Comparison of ENCODE assay signal across 8 mouse cellular contexts in genomic region chr15:31315630-31316231, GRCm38 (mm10). TPM values are rescaled to one million over a fixed set of nuclear protein-coding genes. Genes with fewer than 3 reads are reported as not detected.
DNase-seq lines count a peak whose midpoint lies in the region; ATAC-seq and TF ChIP-seq lines count a peak whose summit lies in the region.

No protein-coding gene starts in this region.

- TF ChIP-seq POLR2A in testis, adult 2 months (IDR thresholded peaks at IDR 0.05; ENCODE audit: control insufficient read depth, low read depth, low read length): no peak

- H3K27me3 ChIP-seq in C2C12 (ENCODE audit: control insufficient read depth, insufficient read depth, insufficient read length): no peaks in the 10 kb centered on the region
- no peaks in the 10 kb centered on the region for H3K27me3 ChIP-seq in forebrain, embryonic 10.5 days (ENCODE audit: poor library complexity, severe bottlenecking)
- H3K27me3 ChIP-seq in heart, embryonic 14.5 days (ENCODE audit: control insufficient read depth, insufficient read depth, low read length): no peaks in the 10 kb centered on the region
- H3K27me3 ChIP-seq in liver, embryonic 13.5 days: no peaks in the 10 kb centered on the region
- no peaks in the 10 kb centered on the region for H3K27me3 ChIP-seq in neural tube, embryonic 13.5 days
- no peaks in the 10 kb centered on the region for H3K27me3 ChIP-seq in testis, adult 2 months (ENCODE audit: control insufficient read depth, insufficient read depth, low read length)

- no peak overlapping the region for H3K27ac ChIP-seq in forebrain, embryonic 10.5 days
- H3K27ac ChIP-seq in heart, embryonic 14.5 days (replicated peaks in 1 of 2; ENCODE audit: control insufficient read depth in 1 of 2, insufficient read depth in 1 of 2, low read depth in 2 of 2, low read length in 2 of 2): no peak overlapping the region
- no peak overlapping the region for H3K27ac ChIP-seq in liver, embryonic 13.5 days
- H3K27ac ChIP-seq in neural tube, embryonic 13.5 days (replicated peaks): no peak overlapping the region
- no peak overlapping the region for H3K27ac ChIP-seq in testis, adult 2 months (ENCODE audit: control insufficient read depth, insufficient read depth, low read depth, low read length)

- peak; percentile 61 for TF ChIP-seq CTCF in C2C12 (IDR thresholded peaks at IDR 0.05; ENCODE audit: control insufficient read depth, insufficient read depth, insufficient read length)
- peak; percentile 47; the same call in 1 of the 2 replicates for TF ChIP-seq CTCF in testis, adult 2 months (IDR thresholded peaks at IDR 0.05; ENCODE audit: control insufficient read depth, insufficient read depth, insufficient replicate concordance, low read depth, low read length)

- H3ac ChIP-seq in C2C12 (ENCODE audit: control insufficient read depth, insufficient read length, low read depth): no peak overlapping the region

- H3K9me3 ChIP-seq in forebrain, embryonic 10.5 days: no peaks in the 10 kb centered on the region; the same call in 1 of the 2 replicates
- H3K9me3 ChIP-seq in heart, embryonic 14.5 days (ENCODE audit: control insufficient read depth, low read length): no peaks in the 10 kb centered on the region
- 0 out of 2 replicates have a peak, but pooled peaks cover 4% of the 10 kb centered on the region for H3K9me3 ChIP-seq in liver, embryonic 13.5 days (replicated peaks)
- no peaks in the 10 kb centered on the region for H3K9me3 ChIP-seq in neural tube, embryonic 13.5 days

- DNase-seq in brain, adult 2 months (ENCODE audit: low read depth, low spot score): peak; percentile 92
- DNase-seq in forebrain, embryonic 10.5 days (ENCODE audit: extremely low spot score, low spot score): peak; percentile 84
- peak; percentile 92 for DNase-seq in kidney, postnatal 10 days
- peak; percentile 15 for DNase-seq in liver, embryonic 13.5 days

- no peaks in the 10 kb centered on the region for H3K79me3 ChIP-seq in C2C12 (ENCODE audit: low read depth)

- H3K79me2 ChIP-seq in C2C12 (ENCODE audit: control insufficient read depth, insufficient read depth): no peaks in the 10 kb centered on the region

- H3K36me3 ChIP-seq in C2C12 (ENCODE audit: control insufficient read depth, insufficient read depth): no peaks in the 10 kb centered on the region
- no peaks in the 10 kb centered on the region for H3K36me3 ChIP-seq in forebrain, embryonic 10.5 days (replicated peaks)
- H3K36me3 ChIP-seq in heart, embryonic 14.5 days (ENCODE audit: control insufficient read depth, insufficient read depth, low read length): no peaks in the 10 kb centered on the region
- H3K36me3 ChIP-seq in liver, embryonic 13.5 days: no peaks in the 10 kb centered on the region
- H3K36me3 ChIP-seq in neural tube, embryonic 13.5 days: no peaks in the 10 kb centered on the region
- H3K36me3 ChIP-seq in testis, adult 2 months (ENCODE audit: control insufficient read depth, insufficient read depth, low read length): no peaks in the 10 kb centered on the region

- H3K4me2 ChIP-seq in heart, embryonic 14.5 days (ENCODE audit: low read length): no peak overlapping the region
- no peak overlapping the region for H3K4me2 ChIP-seq in liver, embryonic 13.5 days
- no peak overlapping the region for H3K4me2 ChIP-seq in neural tube, embryonic 13.5 days

- H3K9ac ChIP-seq in heart, embryonic 14.5 days (ENCODE audit: low read length): no peak overlapping the region
- no peak overlapping the region for H3K9ac ChIP-seq in liver, embryonic 13.5 days
- H3K9ac ChIP-seq in neural tube, embryonic 13.5 days: no peak overlapping the region

- ATAC-seq in heart, embryonic 14.5 days (ENCODE audit: insufficient number of reproducible peaks, insufficient read depth, low FRiP score, low read depth): peak; percentile 58
- no peak for ATAC-seq in liver, embryonic 13.5 days (ENCODE audit: low read depth)
- ATAC-seq in neural tube, embryonic 13.5 days (ENCODE audit: low read depth): peak; percentile 85

- H3K4me3 ChIP-seq in C2C12 (ENCODE audit: insufficient read depth, poor library complexity, severe bottlenecking): no peak overlapping the region
- H3K4me3 ChIP-seq in forebrain, embryonic 10.5 days: no peak overlapping the region
- no peak overlapping the region for H3K4me3 ChIP-seq in heart, embryonic 14.5 days (ENCODE audit: control insufficient read depth in 1 of 2, insufficient read depth in 1 of 2, low read depth in 1 of 2, low read length in 2 of 2)
- H3K4me3 ChIP-seq in liver, embryonic 13.5 days (replicated peaks): no peak overlapping the region
- no peak overlapping the region for H3K4me3 ChIP-seq in neural tube, embryonic 13.5 days
- no peak overlapping the region for H3K4me3 ChIP-seq in testis, adult 2 months (ENCODE audit: control insufficient read depth, low read depth, low read length)

- H3K4me1 ChIP-seq in forebrain, embryonic 10.5 days: peaks cover 27% of the 10 kb centered on the region
- no peaks in the 10 kb centered on the region for H3K4me1 ChIP-seq in heart, embryonic 14.5 days (ENCODE audit: control insufficient read depth in 2 of 2, insufficient read depth in 2 of 2, low read length in 2 of 2)
- H3K4me1 ChIP-seq in liver, embryonic 13.5 days (replicated peaks): no peaks in the 10 kb centered on the region
- peaks cover 22% of the 10 kb centered on the region; the same call in 1 of the 2 replicates for H3K4me1 ChIP-seq in neural tube, embryonic 13.5 days (replicated peaks)
- H3K4me1 ChIP-seq in testis, adult 2 months (ENCODE audit: control insufficient read depth, insufficient read depth, low read length): no peaks in the 10 kb centered on the region

- 6% methylated on average over 5 of the region's 5 CpGs for WGBS in forebrain, embryonic 10.5 days
- WGBS in heart, embryonic 14.5 days: 10% methylated on average over 5 of the region's 5 CpGs
- 11% methylated on average over 5 of the region's 5 CpGs for WGBS in liver, embryonic 13.5 days (ENCODE audit: insufficient replicate concordance)
- 7% methylated on average over 5 of the region's 5 CpGs for WGBS in neural tube, embryonic 13.5 days

TF ChIP-seq in C2C12, 6 proteins besides CTCF, POLR2A, EP300 and RAD21:
- TF ChIP-seq FOSL1 (IDR thresholded peaks at IDR 0.05; ENCODE audit: insufficient read depth, low read length, poor library complexity, severe bottlenecking): no peak
- no peak for TF ChIP-seq MYOG (IDR thresholded peaks at IDR 0.05; ENCODE audit: control insufficient read depth, extremely low read depth, insufficient read length)
- TF ChIP-seq MYOD1 (IDR thresholded peaks at IDR 0.05; ENCODE audit: control insufficient read depth, insufficient read length, low read depth): no peak
- TF ChIP-seq USF1 (IDR thresholded peaks at IDR 0.05; ENCODE audit: low read depth): no peak
- no peak for TF ChIP-seq CEBPB (IDR thresholded peaks at IDR 0.05; ENCODE audit: low read depth)
- TF ChIP-seq MAX (IDR thresholded peaks at IDR 0.05): no peak

RNA-seq across cellular contexts. Expression of gene Ankrd33b, which starts 51.8 kb away (rescaled TPM):
- 6.1 TPM for polyA plus RNA-seq in C2C12 (2012; fragmentation: generic; extraction: Trizol)
- 0.30 and 0.50 TPM in 2 replicates for polyA plus RNA-seq in forebrain, embryonic 10.5 days (2016; fragmentation: Nextera tagmentation; extraction: Ambion mirVana)
- polyA plus RNA-seq in heart, embryonic 14.5 days (2014; fragmentation: Nextera tagmentation; extraction: Ambion mirVana): 2.9 and 3.2 TPM in 2 replicates
- 0.28 and 0.32 TPM in 2 replicates for polyA plus RNA-seq in liver, embryonic 13.5 days (2015; fragmentation: Nextera tagmentation; extraction: Ambion mirVana)
- polyA plus RNA-seq in neural tube, embryonic 13.5 days (2015; fragmentation: Nextera tagmentation; extraction: Ambion mirVana): 0.83 and 0.99 TPM in 2 replicates
- polyA plus RNA-seq in testis, adult 2 months (2012; rRNA removed): 0.58 and 0.88 TPM in 2 replicates

Comparison
In these comparisons a context has a peak if more than half of its experiments do, and no peak if none do; other contexts are left out.
1. DNase-seq: peak in every context shown above with its lines; median percentile 92 in brain, adult 2 months; 92 in kidney, postnatal 10 days; 84 in forebrain, embryonic 10.5 days; 15 in liver, embryonic 13.5 days.